Mouse (Mus musculus) erythroblast, embryonic 14.5 days (primary cell): ENCODE results near the gene Nhsl2.

Source experiments
- GATA1 ChIP-seq: IDR thresholded peaks from 2 replicates; pipeline ENCODE4 v1.6.1; 2012; ENCODE audit warnings: low read length, inconsistent platforms, mixed read lengths
- TAL1 ChIP-seq: IDR thresholded peaks from 3 replicates; pipeline ENCODE4 v1.6.1; 2012; ENCODE audit warnings: low read length, inconsistent platforms, mixed read lengths

- TF ChIP-seq GATA1 (no peak), TAL1 (no peak)
Observed at GRCm38 (mm10) chrX:102119042-102119864, 270.1 kb downstream of the Nhsl2 start, which contains the start of gene Pin4.
